Mouse (Mus musculus) urinary bladder, postnatal 4 days (tissue): ENCODE data around the gene Cnp.
A peak's percentile ranks its signal among the peaks of the same experiment; 100 is the strongest.
"Not testable (repeated sequence)": the region's sequence is repeated elsewhere in the genome, so short reads cannot be mapped to it uniquely, and the experiment has no call there.

Source experiments
- DNase-seq, 2 experiments: peaks; one replicate each; pipeline ENCODE4 v3.0.0; 2021 to 2022; ENCODE audit warnings: low spot score in 2 of 2

Gene Cnp

DNA sequence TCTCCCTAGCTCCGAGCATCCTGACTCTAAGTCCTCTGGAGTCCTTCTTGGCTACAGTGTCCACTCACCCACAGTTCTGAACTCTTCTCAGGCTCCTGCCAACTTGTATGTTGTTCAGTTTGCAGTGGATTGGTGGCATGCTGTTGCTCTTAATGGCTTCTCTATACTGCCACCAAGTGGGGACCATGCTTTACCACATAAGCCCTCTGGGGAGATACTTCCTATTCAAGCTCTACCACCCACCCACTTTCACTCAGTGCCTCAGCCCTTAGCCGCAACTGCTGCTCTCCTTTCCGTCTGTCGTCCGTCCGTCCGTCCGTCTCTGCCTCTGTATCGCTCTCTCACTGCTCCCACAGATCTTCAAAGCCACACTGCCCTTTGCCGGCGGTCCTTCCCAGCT, 19.1 kb upstream of the Cnp start:
- DNase-seq: no peak

DNA sequence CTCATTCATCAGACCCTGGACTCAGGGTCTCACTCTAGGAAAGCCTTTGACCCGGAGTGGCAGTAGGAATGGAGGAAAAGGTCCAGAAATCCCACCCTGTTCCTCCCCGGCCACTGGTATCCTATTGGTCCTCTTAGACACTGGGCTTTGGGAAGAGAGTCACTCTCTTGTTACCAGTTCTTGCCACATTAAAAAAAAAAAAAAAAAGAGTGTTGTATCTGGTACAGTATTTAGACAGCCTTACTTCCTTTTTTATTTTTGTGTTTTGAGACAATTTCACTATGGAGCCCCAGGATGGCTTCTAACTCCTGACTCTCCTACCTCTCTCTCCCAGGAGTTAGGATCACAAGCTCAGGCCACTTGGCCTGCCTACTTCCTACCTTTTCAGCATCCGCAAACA, 17.1 kb upstream of the Cnp start:
- no peak for DNase-seq

DNA sequence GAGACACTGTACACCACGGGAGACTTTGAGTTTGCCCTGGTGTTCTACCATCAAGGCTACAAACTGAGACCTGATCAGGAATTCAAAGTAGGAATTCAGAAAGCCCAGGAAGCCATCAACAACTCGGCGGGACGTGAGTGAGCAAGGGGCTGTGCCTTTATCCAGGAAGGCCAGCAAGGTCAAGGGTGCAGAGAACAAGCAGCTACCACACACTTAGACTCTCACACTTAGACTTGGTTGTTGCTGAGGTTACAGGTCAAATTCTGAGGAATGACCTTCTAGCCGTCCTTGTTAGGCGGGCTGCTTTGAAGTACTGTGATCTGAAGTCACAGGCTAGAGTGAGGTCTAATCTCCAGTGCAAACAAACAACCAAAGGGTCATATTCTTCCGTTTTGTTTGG, 15.2 kb upstream of the Cnp start:
- DNase-seq: no peak

GRCm38 (mm10) chr11:100561748-100562147, 13.0 kb upstream of the Cnp start:
- DNase-seq: no peak

- no peak for DNase-seq
These were observed 10.4 kb upstream of the Cnp start for GRCm38 (mm10) chr11:100564297-100564696.

DNA sequence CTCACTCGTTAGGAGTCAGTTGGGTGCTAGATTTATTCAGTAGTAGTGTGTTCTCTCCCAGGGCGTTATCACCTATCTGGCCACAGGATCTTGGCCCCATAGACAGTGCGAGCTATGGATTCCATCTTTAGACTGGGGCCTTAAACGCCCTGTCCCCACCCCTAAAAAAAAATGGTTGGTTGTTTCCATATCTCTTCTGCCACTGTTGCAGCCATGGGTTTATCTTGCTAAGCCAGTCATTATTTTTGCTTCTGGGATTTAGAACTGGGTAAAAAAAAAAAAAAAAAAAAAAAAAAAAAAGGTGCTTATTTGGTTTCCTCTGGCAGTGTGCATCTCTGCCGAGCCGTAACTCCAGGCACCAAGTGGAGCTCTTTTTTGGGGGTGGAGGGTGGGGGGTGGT, 10.0 kb upstream of the Cnp start:
- no peak for DNase-seq

DNA sequence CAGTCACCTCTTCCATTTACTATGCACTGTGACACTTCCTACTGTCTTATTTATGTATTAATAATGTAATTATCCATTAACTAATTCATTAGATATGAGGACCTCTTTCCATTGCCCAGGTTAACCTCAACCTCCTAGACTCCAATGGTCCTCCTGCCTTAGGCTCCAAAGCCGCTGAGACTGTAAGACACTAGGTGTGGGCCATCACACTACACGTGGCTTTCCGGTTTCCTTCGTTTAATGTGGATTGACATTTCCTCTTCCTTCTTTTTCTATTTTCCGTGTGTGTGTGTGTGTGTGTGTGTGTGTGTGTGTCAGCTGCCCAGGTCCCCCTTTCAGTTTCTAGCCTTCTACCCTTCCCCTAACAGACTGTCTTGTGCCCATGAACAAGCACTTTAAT, 7.5 kb upstream of the Cnp start:
- DNase-seq: no peak

- no peak for DNase-seq
These were observed 6.9 kb upstream of the Cnp start for GRCm38 (mm10) chr11:100567815-100568245.

- no peak for DNase-seq
These were observed 6.0 kb upstream of the Cnp start for GRCm38 (mm10) chr11:100568692-100569091.

GRCm38 (mm10) chr11:100569789-100570188, 4.9 kb upstream of the Cnp start:
- DNase-seq: no peak

GRCm38 (mm10) chr11:100570430-100571201, 4.1 kb upstream of the Cnp start:
- peak; percentile 47 to 74 for DNase-seq

GRCm38 (mm10) chr11:100571202-100571567, 3.5 kb upstream of the Cnp start:
- DNase-seq: no peak

GRCm38 (mm10) chr11:100574188-100574587, 516 bp upstream of the Cnp start:
- DNase-seq: no peak

GRCm38 (mm10) chr11:100575484-100575855, 766 bp downstream of the Cnp start:
- no peak for DNase-seq

GRCm38 (mm10) chr11:100576256-100576655, 1.6 kb downstream of the Cnp start:
- no peak for DNase-seq

DNA sequence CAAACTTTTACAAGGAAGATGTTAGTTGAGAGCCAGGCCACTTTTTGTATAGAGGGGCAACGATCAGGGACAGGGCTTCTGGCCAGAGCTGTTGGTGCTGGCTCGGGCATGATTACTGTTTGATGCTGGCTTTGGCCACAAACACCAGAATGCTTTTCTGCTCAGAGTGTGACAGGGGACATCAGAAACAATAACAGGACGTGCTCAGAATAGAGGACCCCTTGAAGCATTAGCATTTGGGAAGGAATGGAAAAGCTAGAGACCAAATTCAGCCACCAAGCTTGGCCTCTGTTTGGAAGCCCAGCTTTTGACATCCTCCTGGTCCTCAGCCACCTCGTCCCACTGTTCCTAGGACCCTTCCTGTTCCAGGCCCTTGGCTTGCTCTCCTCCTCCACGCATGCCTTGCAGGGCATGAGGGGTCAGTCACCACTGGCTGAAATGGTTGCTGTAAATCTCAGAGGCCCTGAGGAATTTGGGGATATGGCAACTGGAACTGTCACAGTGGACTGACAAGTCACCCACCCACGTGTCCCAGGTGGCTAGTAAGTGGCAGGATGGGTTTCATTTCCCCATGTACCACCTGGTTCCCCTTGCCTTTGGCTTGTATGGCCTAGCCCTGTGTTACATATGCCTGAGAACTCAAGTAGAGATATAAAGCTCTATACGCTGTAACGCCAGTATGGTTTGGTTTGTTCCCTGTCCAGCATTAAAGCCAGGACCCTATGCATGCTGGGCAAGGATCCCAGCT, 3.3 kb downstream of the Cnp start:
- no peak for DNase-seq

- DNase-seq: no peak
These were observed 4.6 kb downstream of the Cnp start for GRCm38 (mm10) chr11:100579116-100579799.

- DNase-seq: no peak
These were observed 5.6 kb downstream of the Cnp start for GRCm38 (mm10) chr11:100580275-100580674.

GRCm38 (mm10) chr11:100581756-100582155, 7.1 kb downstream of the Cnp start:
- DNase-seq: no peak

GRCm38 (mm10) chr11:100582413-100582812, 7.7 kb downstream of the Cnp start:
- DNase-seq: not testable (repeated sequence)

- no peak for DNase-seq
These were observed 8.1 kb downstream of the Cnp start for GRCm38 (mm10) chr11:100582836-100583235.

DNA sequence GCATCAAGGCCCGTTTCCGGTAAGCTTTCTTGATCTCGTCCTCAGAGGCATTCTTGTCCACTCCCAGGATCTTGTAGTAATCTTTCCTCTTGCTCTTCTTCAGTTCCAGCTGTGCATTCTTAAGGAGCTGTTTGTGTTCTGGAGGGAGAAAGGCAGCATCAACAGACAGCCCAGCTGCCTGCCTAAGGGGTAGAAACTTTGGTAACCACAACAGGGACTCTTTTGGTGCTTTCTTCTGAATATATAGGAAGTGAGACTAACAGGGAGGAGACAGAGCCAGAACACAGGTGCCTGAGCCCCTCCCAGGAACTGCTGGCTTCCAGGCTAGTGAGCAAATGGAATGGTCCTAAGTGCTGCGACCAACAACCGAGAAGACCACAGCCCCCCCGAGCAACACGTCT, 9.9 kb downstream of the Cnp start:
- no peak for DNase-seq

DNA sequence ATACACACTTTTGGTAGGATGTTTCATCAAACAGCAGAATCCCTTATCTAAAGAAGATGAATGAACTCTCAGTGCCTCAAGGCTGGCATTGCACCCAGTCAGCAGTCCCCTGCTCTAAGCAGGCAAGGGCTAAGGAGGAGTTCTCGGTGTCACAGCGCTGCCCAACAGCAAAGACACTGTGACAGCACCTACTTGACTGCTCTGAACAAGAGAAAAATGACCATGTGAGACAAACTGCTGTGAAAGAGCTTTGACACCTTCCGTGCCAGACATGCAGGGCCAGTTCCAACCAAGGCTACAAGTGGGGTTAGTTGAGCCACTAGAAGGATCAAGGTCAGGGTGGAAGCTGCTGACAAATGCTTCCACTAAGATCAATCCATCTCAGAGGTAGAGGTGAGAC, 10.4 kb downstream of the Cnp start:
- DNase-seq: no peak
